Mouse (Mus musculus) liver, embryonic 14.5 days (tissue): ENCODE results near the gene Artn. TPM values are rescaled to one million over a fixed set of nuclear protein-coding genes. Genes with fewer than 3 reads are reported as not detected.

ENCODE experiments used
- ATAC-seq: fragments of 200-750 bp; cut with Nextera tagmentation; 2 replicates; pipeline ENCODE4 v1.8.0; 2017; ENCODE audit warnings: moderate number of reproducible peaks, mild to moderate bottlenecking, moderate library complexity; ENCODE audit not compliant: insufficient read depth
- DNase-seq, 3 experiments: peaks; one replicate each; pipeline ENCODE4 v3.0.0-alpha.2; 2012 to 2013; ENCODE audit warnings: low read depth in 3 of 3, low spot score in 3 of 3
- H3K27ac ChIP-seq: fragments of 300-500 bp; sonication (generic); 2 replicates; pipeline ENCODE4 v1.5.1; 2014; ENCODE audit warnings: moderate library complexity, mild to moderate bottlenecking, control low read depth, inconsistent platforms
- H3K27me3 ChIP-seq: fragments of 300-500 bp; sonication (generic); 2 replicates; pipeline ENCODE4 v1.6.1; 2014; ENCODE audit warnings: mild to moderate bottlenecking, low read length, moderate library complexity; ENCODE audit not compliant: control insufficient read depth, insufficient read depth
- H3K36me3 ChIP-seq: fragments of 300-500 bp; sonication (generic); replicated peaks from 2 replicates; pipeline ENCODE4 v1.6.1; 2014; ENCODE audit warnings: low read depth; ENCODE audit not compliant: control insufficient read depth, insufficient read depth
- H3K4me1 ChIP-seq, 2 experiments: fragments of 200-500 bp in 1 of 2; fragments of 300-500 bp in 1 of 2; sonication (generic) in 1 of 2; replicated peaks; 2 replicates each; pipeline ENCODE4 v1.6.1; 2012 to 2014; ENCODE audit warnings: antibody characterized with exemption in 1 of 2, inconsistent platforms in 1 of 2, low read length in 1 of 2; ENCODE audit not compliant: control insufficient read depth in 2 of 2, insufficient read depth in 2 of 2
- H3K4me2 ChIP-seq: fragments of 300-500 bp; sonication (generic); 2 replicates; pipeline ENCODE4 v1.6.1; 2014; ENCODE audit warnings: low read depth, mild to moderate bottlenecking, control low read depth, moderate library complexity
- H3K4me3 ChIP-seq, 2 experiments: fragments of 200-500 bp in 1 of 2; fragments of 300-500 bp in 1 of 2; sonication (generic) in 1 of 2; 2 replicates each; pipeline ENCODE4 v1.5.1; 2012 to 2014; ENCODE audit warnings: low read depth in 2 of 2, low read length in 2 of 2, mild to moderate bottlenecking in 2 of 2, control low read depth in 1 of 2, inconsistent platforms in 1 of 2, moderate library complexity in 1 of 2; ENCODE audit not compliant: insufficient read depth in 1 of 2
- H3K9ac ChIP-seq: fragments of 300-500 bp; sonication (generic); replicated peaks from 2 replicates; pipeline ENCODE4 v1.6.1; 2014; ENCODE audit warnings: mild to moderate bottlenecking, control low read depth, moderate library complexity
- H3K9me3 ChIP-seq: fragments of 300-500 bp; sonication (generic); 2 replicates; pipeline ENCODE4 v1.6.1; 2016; ENCODE audit warnings: low read length, mixed read lengths; ENCODE audit not compliant: control insufficient read depth
- CTCF ChIP-seq: IDR thresholded peaks from 2 replicates; pipeline ENCODE4 v1.5.1; 2016; ENCODE audit warnings: antibody characterized with exemption, low read depth, control low read depth
- EP300 ChIP-seq: IDR thresholded peaks from 2 replicates; pipeline ENCODE4 v1.6.1; 2016; ENCODE audit warnings: antibody characterized with exemption, low read depth
- WGBS: fragments of 180-500 bp; shearing (Covaris S2); extraction: QIAGEN DNeasy Blood & Tissue Kit; methylation state at CpG from one replicate; pipeline ENCODE4 v1.1.7; 2014; ENCODE audit not compliant: insufficient replicate concordance; 5-methylcytosine and 5-hydroxymethylcytosine counted together
- polyA plus RNA-seq, 2 experiments: library from polyadenylated mRNA; depleted of rRNA in 1 of 2; stranded (reverse) in 1 of 2; unstranded in 1 of 2; fragments of >200 nt; fragmentation: Nextera tagmentation in 1 of 2; extraction: Ambion mirVana in 1 of 2; gene quantifications; 2 replicates each; pipeline versions ENCODE4 v1.2.1 to v1.2.3; 2012 to 2014

Gene Artn
- polyA plus RNA-seq, 2 experiments, result 1.3 to 1.8 TPM

DNA sequence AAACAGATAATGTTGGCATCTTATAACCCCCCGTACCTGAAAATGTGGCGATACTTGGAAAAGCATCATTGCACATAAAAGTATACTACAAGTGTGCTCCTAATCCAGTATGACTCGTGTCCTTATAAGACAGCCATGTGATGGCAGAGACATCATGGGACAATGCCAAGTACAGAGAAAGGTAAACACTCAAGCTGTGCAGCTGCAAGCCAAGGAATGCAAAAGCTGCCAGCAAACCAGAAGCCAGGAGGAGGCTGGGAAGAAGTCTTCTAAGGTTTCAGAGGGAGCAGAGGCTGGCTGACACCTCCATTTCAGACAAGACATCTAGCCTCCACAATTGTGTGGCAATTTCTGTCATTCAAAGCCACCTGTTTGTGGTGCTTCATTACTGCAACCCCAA, 23.4 kb downstream of the Artn start:
- no peak overlapping the region for H3K4me2 ChIP-seq
- H3K9ac ChIP-seq, result no peak overlapping the region
- H3K27ac ChIP-seq, result no peak overlapping the region
- peaks cover 5% of the 10 kb centered on the region; the same call in 1 of the 2 replicates for H3K36me3 ChIP-seq
- no peaks in the 10 kb centered on the region for H3K27me3 ChIP-seq
- no peaks in the 10 kb centered on the region for H3K4me1 ChIP-seq
- DNase-seq (no peak), ATAC-seq (no peak)
- no peak overlapping the region for H3K4me3 ChIP-seq
- TF ChIP-seq CTCF (no peak), EP300 (no peak)
- WGBS, result 86% methylated on average over 3 of the region's 3 CpGs
- no peaks in the 10 kb centered on the region for H3K9me3 ChIP-seq

DNA sequence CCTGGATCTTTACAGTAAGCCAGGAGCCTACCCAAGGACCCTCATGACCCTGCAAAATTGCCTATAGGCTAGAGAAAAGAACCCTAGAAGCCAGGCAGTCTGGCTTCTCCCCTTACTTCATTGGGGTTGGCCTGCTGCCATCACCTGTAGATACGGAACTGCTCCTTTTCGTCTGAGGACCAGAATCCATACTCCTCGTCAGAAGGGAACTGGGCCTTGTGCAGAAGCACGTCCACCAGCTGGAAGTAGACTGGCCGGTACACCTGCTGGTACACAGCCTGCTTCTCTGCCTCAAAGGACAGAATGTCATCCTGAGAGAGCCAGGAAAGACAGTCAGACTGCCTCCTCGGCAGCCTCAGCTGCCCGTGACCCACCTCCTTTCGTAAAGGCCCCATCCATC, 24.8 kb downstream of the Artn start:
- H3K36me3 ChIP-seq, result peaks cover 12% of the 10 kb centered on the region
- no peaks in the 10 kb centered on the region for H3K4me1 ChIP-seq
- no peak overlapping the region for H3K4me3 ChIP-seq
- TF ChIP-seq CTCF, result no peak
- no peak for TF ChIP-seq EP300
- no peaks in the 10 kb centered on the region for H3K9me3 ChIP-seq
- ATAC-seq, result no peak
- no peak overlapping the region for H3K27ac ChIP-seq
- WGBS, result 84% methylated on average over 8 of the region's 8 CpGs
- no peak overlapping the region for H3K4me2 ChIP-seq
- H3K9ac ChIP-seq, result no peak overlapping the region
- no peak for DNase-seq
- no peaks in the 10 kb centered on the region for H3K27me3 ChIP-seq

DNA sequence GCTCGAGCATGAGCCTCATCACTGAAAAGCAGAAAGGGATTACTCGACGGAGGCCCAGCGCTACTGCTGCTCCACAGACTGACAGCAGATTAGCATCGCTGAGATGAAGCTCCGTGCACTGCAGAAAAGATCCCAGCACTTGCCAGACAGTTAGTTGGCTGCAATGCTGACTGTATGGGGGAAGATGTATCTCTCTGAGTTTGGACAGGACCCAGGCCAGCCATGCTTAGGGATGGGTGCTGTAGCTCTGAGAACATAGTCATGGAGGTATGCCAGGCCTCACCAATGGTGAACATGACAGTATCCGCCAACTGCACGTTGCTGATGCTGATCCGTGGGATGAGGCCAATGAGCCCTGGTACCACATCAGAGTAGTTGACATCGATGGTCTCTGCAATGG, 25.5 kb downstream of the Artn start:
- Histone ChIP-seq H3K36me3 (peaks cover 17% of the 10 kb centered on the region), H3K9ac (no peak overlapping the region), H3K27ac (no peak overlapping the region), H3K4me1 (no peaks in the 10 kb centered on the region), H3K27me3 (no peaks in the 10 kb centered on the region), H3K4me3 (no peak overlapping the region), H3K9me3 (no peaks in the 10 kb centered on the region), H3K4me2 (no peak overlapping the region)
- DNase-seq, result no peak
- TF ChIP-seq CTCF, result no peak
- TF ChIP-seq EP300, result no peak
- WGBS, result 92% methylated on average over 10 of the region's 10 CpGs
- ATAC-seq, result no peak

DNA sequence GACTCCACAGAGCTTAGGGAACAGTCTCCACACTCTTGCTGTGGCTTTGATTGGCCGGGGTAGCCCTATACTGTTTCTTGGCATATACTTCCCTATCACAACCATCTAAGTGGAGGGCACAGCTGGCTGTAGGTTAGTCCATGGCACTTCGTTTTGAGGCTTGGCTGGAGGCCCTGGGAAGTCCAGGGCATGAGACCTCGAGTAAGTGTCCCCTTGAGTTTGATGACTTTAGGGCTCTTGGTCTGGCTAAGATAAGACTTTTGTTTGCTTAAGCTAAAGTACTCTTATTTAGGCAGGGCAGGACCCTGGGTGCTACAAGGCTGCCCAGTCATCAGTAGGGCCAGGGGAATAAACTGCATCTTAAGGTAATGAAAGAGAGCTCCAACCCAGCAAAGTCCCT, 31.5 kb downstream of the Artn start:
- H3K27me3 ChIP-seq, result no peaks in the 10 kb centered on the region
- H3K4me2 ChIP-seq, result no peak overlapping the region
- TF ChIP-seq CTCF (no peak), EP300 (no peak)
- no peak overlapping the region for H3K4me3 ChIP-seq
- no peak overlapping the region for H3K27ac ChIP-seq
- H3K9me3 ChIP-seq, result no peaks in the 10 kb centered on the region
- ATAC-seq, result no peak
- H3K36me3 ChIP-seq, result peaks cover 22% of the 10 kb centered on the region
- 64% methylated on average over 3 of the region's 3 CpGs for WGBS
- no peak for DNase-seq
- no peaks in the 10 kb centered on the region for H3K4me1 ChIP-seq
- H3K9ac ChIP-seq, result no peak overlapping the region

DNA sequence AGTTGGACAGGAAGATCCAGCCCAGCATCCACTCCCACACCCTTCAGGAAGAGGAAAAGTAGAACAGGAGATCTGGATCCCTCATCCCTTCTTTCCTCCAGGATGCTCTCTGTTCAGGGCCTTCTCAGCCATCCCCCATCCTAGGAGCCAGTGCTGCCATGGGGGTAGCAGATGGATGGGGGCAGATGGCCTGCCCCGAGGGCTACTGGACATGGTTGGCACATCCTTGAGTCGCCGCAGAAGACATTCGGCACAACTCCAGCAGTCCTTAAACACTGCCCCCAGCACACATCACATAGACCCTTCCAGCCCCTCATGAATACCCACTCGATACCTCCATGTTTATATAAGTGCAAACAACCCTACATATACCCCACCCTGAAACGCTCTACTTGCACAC, 33.5 kb downstream of the Artn start:
- TF ChIP-seq EP300, result no peak
- Histone ChIP-seq H3K4me1 (peaks cover 2 to 4% of the 10 kb centered on the region in 2 experiments; a peak in 1 of 4 replicates), H3K27me3 (no peaks in the 10 kb centered on the region), H3K4me2 (no peak overlapping the region), H3K9ac (no peak overlapping the region), H3K4me3 (no peak overlapping the region), H3K9me3 (no peaks in the 10 kb centered on the region), H3K36me3 (peaks cover 18% of the 10 kb centered on the region), H3K27ac (no peak overlapping the region)
- no peak for ATAC-seq
- 88% methylated on average over 6 of the region's 6 CpGs for WGBS
- DNase-seq, result no peak
